Mouse (Mus musculus) heart, postnatal 0 days (tissue): Measurements from ENCODE around the gene Vsig2. TPM values are rescaled to one million over a fixed set of nuclear protein-coding genes. Genes with fewer than 3 reads are reported as not detected.

Experiments
- ATAC-seq: fragments of 200-750 bp; cut with Nextera tagmentation; 2 replicates; pipeline ENCODE4 v1.8.0; 2017; ENCODE audit warnings: low read depth, moderate number of reproducible peaks, moderate library complexity; ENCODE audit not compliant: insufficient read depth
- DNase-seq: peaks from one replicate; pipeline ENCODE4 v3.0.0-alpha.2; 2016; ENCODE audit warnings: low spot score
- H3K27ac ChIP-seq: fragments of 300-500 bp; sonication (generic); 2 replicates; pipeline ENCODE4 v1.5.1; 2014; ENCODE audit warnings: low read depth, mild to moderate bottlenecking
- H3K27me3 ChIP-seq: fragments of 300-500 bp; sonication (generic); 2 replicates; pipeline ENCODE4 v1.6.1; 2014; ENCODE audit warnings: low read length, mixed read lengths; ENCODE audit not compliant: control insufficient read depth, insufficient read depth
- H3K36me3 ChIP-seq: fragments of 300-500 bp; sonication (generic); replicated peaks from 2 replicates; pipeline ENCODE4 v1.6.1; 2014; ENCODE audit warnings: low read length, mixed read lengths; ENCODE audit not compliant: control insufficient read depth, insufficient read depth
- H3K4me1 ChIP-seq: fragments of 300-500 bp; sonication (generic); 2 replicates; pipeline ENCODE4 v1.6.1; 2014; ENCODE audit warnings: antibody characterized with exemption; ENCODE audit not compliant: control insufficient read depth, insufficient read depth
- H3K4me2 ChIP-seq: fragments of 300-500 bp; sonication (generic); 2 replicates; pipeline ENCODE4 v1.6.1; 2014; ENCODE audit warnings: low read depth, mild to moderate bottlenecking, low read length, moderate library complexity
- H3K4me3 ChIP-seq: fragments of 300-500 bp; sonication (generic); 2 replicates; pipeline ENCODE4 v1.5.1; 2014; ENCODE audit warnings: low read depth, low read length
- H3K9ac ChIP-seq: fragments of 300-500 bp; sonication (generic); replicated peaks from 2 replicates; pipeline ENCODE4 v1.6.1; 2014; ENCODE audit warnings: low read depth, low read length, mixed read lengths
- H3K9me3 ChIP-seq: fragments of 300-500 bp; sonication (generic); replicated peaks from 2 replicates; pipeline ENCODE4 v1.6.1; 2016; ENCODE audit warnings: low read length; ENCODE audit not compliant: control insufficient read depth
- CTCF ChIP-seq: IDR thresholded peaks from 2 replicates; pipeline ENCODE4 v1.5.1; 2016; ENCODE audit warnings: antibody characterized with exemption, control low read depth, low read depth
- EP300 ChIP-seq: IDR thresholded peaks from 2 replicates; pipeline ENCODE4 v1.6.1; 2016; ENCODE audit warnings: antibody characterized with exemption, low read depth
- WGBS: fragments of 180-500 bp; shearing (Covaris S2); extraction: QIAGEN DNeasy Blood & Tissue Kit; methylation state at CpG from one replicate; pipeline ENCODE4 v1.1.7; 2014; 5-methylcytosine and 5-hydroxymethylcytosine counted together
- polyA plus RNA-seq: library from polyadenylated mRNA; unstranded; fragments of >200 nt; fragmentation: Nextera tagmentation; extraction: Ambion mirVana; gene quantifications from 2 replicates; pipeline ENCODE4 v1.2.1, GENCODE M21; 2015
- total RNA-seq: library from RNA; depleted of rRNA; stranded (reverse); fragments of >200 nt; gene quantifications from 2 replicates; pipeline ENCODE4 v1.2.3, GENCODE M21; 2014; ENCODE audit warnings: low replicate concordance

Vsig2 gene
- total and polyA plus RNA-seq, 2 experiments from 2014 or later, result 1.5 TPM; not detected in 1

DNA sequence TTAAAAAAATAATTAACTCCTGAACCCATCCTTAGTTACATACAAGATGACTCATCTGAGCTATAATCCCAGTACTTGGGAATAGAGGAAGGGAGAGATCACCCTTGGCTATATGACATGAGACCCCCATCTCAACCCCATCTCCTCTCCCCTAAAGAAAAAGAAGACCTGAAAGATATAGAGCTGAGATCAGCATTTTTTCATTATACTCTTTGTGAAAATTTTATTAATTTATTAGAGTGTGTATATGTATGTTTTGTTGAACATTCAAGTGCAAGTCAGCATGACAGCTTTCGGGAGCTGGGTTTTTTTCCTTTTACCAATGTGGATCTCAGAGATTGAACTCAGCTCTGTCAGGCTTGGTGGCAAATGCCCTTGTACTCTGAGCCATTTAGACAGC, 37.9 kb upstream of the Vsig2 start:
- no peak for TF ChIP-seq EP300
- TF ChIP-seq CTCF, result no peak
- Histone ChIP-seq H3K9ac (no peak overlapping the region), H3K4me2 (no peak overlapping the region), H3K4me3 (no peak overlapping the region), H3K9me3 (no peaks in the 10 kb centered on the region), H3K4me1 (no peaks in the 10 kb centered on the region), H3K27me3 (no peaks in the 10 kb centered on the region), H3K36me3 (0 out of 2 replicates have a peak, but pooled peaks cover 1% of the 10 kb centered on the region), H3K27ac (no peak overlapping the region)
- WGBS, result 94% methylated on average over 1 of the region's 1 CpGs
- DNase-seq (no peak), ATAC-seq (no peak)

DNA sequence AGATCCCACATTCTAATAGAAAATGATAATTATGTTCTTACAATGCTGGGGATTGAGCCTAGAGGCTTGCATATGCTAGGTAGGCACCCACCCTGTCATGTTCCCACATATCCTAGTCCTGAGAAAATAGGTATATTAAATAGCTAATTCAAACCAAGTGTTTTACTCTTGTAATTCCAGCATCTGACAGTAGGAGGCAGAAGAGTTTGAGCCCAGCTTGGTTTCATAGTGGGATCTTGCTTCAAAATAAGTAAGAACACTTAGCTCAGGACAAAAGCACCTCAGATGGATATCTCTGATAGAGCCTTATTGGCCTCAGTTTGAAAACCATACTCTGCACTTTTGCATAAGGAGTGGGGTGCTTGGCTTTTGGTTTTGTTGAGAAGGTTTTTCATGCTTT, 34.7 kb upstream of the Vsig2 start:
- ATAC-seq, result no peak
- Histone ChIP-seq H3K4me3 (no peak overlapping the region), H3K4me2 (no peak overlapping the region), H3K9ac (no peak overlapping the region), H3K27ac (no peak overlapping the region), H3K27me3 (no peaks in the 10 kb centered on the region), H3K9me3 (no peaks in the 10 kb centered on the region), H3K4me1 (no peaks in the 10 kb centered on the region), H3K36me3 (no peaks in the 10 kb centered on the region)
- DNase-seq, result no peak
- TF ChIP-seq EP300 (no peak), CTCF (no peak)

DNA sequence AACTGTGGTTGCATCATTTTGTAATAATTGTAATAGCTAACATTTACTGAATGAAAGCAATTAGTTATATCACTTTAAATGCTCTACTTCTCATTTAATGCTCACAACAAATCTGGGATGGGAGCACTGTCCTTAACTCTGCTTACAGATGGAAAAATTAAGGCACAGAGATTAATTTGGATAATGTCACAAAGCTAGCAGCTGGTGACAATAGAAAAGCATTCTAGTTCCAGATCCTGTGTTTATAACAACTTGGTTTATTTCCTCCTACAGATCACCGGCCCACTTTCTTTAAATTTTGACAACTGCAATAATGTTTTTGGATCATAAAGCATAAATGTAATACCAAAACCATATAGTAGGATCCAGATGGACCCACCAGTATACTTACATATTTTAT, 33.0 kb upstream of the Vsig2 start:
- Histone ChIP-seq H3K27me3 (no peaks in the 10 kb centered on the region), H3K9ac (no peak overlapping the region), H3K4me3 (no peak overlapping the region), H3K4me2 (no peak overlapping the region), H3K36me3 (no peaks in the 10 kb centered on the region), H3K4me1 (no peaks in the 10 kb centered on the region), H3K27ac (no peak overlapping the region), H3K9me3 (no peaks in the 10 kb centered on the region)
- WGBS, result 90% methylated on average over 1 of the region's 1 CpGs
- DNase-seq, result no peak
- ATAC-seq, result no peak
- TF ChIP-seq EP300 (no peak), CTCF (no peak)

DNA sequence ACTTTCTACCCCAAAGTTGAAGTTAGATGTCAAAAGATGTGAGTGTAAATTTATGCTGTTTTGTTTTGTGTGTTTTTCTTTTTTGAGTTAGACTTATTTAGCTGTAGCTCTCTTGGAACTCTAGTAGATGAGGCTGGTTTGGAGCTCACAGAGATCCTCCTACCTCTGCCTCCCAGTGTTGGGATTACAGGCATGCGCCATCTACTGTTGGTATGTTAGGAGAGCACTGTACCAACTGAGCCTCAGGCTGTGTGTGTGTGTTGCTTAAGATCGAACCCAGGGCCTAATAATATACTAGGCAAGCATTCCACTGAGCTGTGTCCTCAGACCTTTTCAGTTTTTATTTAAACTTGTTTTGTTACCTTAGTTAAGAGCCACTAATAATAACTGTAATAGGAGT, 27.0 kb upstream of the Vsig2 start:
- Histone ChIP-seq H3K36me3 (no peaks in the 10 kb centered on the region), H3K27ac (no peak overlapping the region), H3K9ac (no peak overlapping the region), H3K27me3 (no peaks in the 10 kb centered on the region), H3K4me3 (no peak overlapping the region), H3K9me3 (no peaks in the 10 kb centered on the region), H3K4me2 (no peak overlapping the region), H3K4me1 (peaks cover 20% of the 10 kb centered on the region; the same call in 1 of the 2 replicates)
- DNase-seq (no peak), ATAC-seq (no peak)
- 93% methylated on average over 2 of the region's 2 CpGs for WGBS
- peak; percentile 13; the same call in 1 of the 2 replicates for TF ChIP-seq CTCF
- TF ChIP-seq EP300, result no peak

DNA sequence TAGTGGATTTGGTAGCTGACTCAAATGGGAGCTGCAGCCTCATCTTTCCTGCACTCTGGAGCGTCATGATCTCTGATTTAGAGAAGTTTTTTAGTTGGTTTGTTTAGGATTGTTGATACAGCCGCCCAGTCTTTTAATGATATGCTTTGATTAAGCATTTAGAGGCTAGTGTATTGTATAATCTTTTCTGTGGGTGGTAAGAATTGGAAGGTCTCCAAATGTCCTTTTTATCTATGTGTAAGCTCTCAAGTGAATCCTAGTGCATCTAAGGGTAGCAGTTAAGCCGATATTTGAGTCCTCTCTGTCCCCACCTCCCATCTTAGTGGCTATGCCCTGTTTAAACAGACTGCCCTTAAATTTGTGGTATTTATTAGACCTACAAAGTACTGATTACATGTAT, 24.6 kb upstream of the Vsig2 start:
- TF ChIP-seq EP300, result no peak
- no peak for TF ChIP-seq CTCF
- ATAC-seq, result no peak
- Histone ChIP-seq H3K4me1 (peaks cover 20% of the 10 kb centered on the region; the same call in 1 of the 2 replicates), H3K27me3 (no peaks in the 10 kb centered on the region), H3K9me3 (no peaks in the 10 kb centered on the region), H3K4me3 (no peak overlapping the region), H3K4me2 (no peak overlapping the region), H3K36me3 (peaks cover 9% of the 10 kb centered on the region), H3K9ac (no peak overlapping the region), H3K27ac (no peak overlapping the region)
- DNase-seq, result no peak
- WGBS, result 54% methylated on average over 3 of the region's 3 CpGs

DNA sequence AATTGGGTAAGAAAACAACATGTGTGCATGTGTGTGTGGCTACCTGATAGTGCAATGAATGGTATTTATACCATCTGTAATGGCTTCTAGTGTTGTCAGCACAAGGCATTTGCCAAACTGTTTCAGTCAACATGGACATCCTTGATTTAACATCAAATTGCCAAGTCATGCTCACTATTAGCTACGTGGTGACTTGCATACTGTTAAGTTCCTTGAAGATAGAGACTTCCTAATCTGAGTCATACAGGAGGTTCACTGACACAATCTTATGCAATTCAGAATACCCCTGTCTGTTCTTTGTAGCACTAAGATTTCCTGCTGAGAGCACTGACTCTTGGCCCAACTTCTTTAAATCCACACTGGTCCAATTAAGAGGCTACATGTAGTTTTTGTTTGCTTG, 21.6 kb upstream of the Vsig2 start:
- Histone ChIP-seq H3K4me2 (no peak overlapping the region), H3K36me3 (peaks cover 24% of the 10 kb centered on the region), H3K27me3 (no peaks in the 10 kb centered on the region), H3K4me1 (peaks cover 20% of the 10 kb centered on the region; the same call in 1 of the 2 replicates), H3K4me3 (no peak overlapping the region), H3K9me3 (no peaks in the 10 kb centered on the region), H3K9ac (no peak overlapping the region), H3K27ac (no peak overlapping the region)
- ATAC-seq (no peak), DNase-seq (no peak)
- WGBS, result 71% methylated on average over 1 of the region's 1 CpGs
- TF ChIP-seq EP300 (no peak), CTCF (no peak)
